Mouse (Mus musculus) MEL (cell line): ENCODE results near the gene Nwd2. TPM values are rescaled to one million over a fixed set of nuclear protein-coding genes. Genes with fewer than 3 reads are reported as not detected.

Source experiments
- DNase-seq: peaks from one replicate; pipeline ENCODE4 v3.0.0; 2011; ENCODE audit warnings: low read depth, low spot score
- H3K27ac ChIP-seq: 2 replicates; pipeline ENCODE4 v1.5.1; 2012; ENCODE audit warnings: low read depth, mild to moderate bottlenecking, control low read depth, low read length, moderate library complexity; ENCODE audit not compliant: control insufficient read depth
- H3K27me3 ChIP-seq, 2 experiments: fragments of 150-350 bp in 1 of 2; sonication (generic) in 1 of 2; 2 replicates each; pipeline ENCODE4 v1.6.1; 2012; ENCODE audit warnings: low read length in 2 of 2, mild to moderate bottlenecking in 2 of 2, improper control_type of control experiment in 1 of 2, moderate library complexity in 1 of 2; ENCODE audit not compliant: insufficient read depth in 2 of 2, control insufficient read depth in 1 of 2
- H3K36me3 ChIP-seq, 2 experiments: 2 replicates each; pipeline ENCODE4 v1.6.1; 2012 to 2014; ENCODE audit warnings: low read length in 2 of 2, improper control_type of control experiment in 1 of 2, inconsistent platforms in 1 of 2, mild to moderate bottlenecking in 1 of 2; ENCODE audit not compliant: insufficient read depth in 2 of 2, control insufficient read depth in 1 of 2
- H3K4me1 ChIP-seq, 2 experiments: fragments of 150-350 bp in 1 of 2; sonication (generic) in 1 of 2; 2 replicates each; pipeline ENCODE4 v1.6.1; 2012; ENCODE audit warnings: low read length in 2 of 2, improper control_type of control experiment in 1 of 2, mild to moderate bottlenecking in 1 of 2; ENCODE audit not compliant: insufficient read depth in 2 of 2, control insufficient read depth in 1 of 2
- H3K4me3 ChIP-seq, 2 experiments: fragments of 150-350 bp in 1 of 2; sonication (generic) in 1 of 2; 2 replicates each; pipeline ENCODE4 v1.5.1; 2012; ENCODE audit warnings: low read depth in 2 of 2, low read length in 2 of 2, mild to moderate bottlenecking in 2 of 2, moderate library complexity in 2 of 2, control low read depth in 1 of 2, improper control_type of control experiment in 1 of 2; ENCODE audit not compliant: control insufficient read depth in 1 of 2, insufficient read depth in 1 of 2
- H3K79me2 ChIP-seq: 2 replicates; pipeline ENCODE4 v1.6.1; 2012; ENCODE audit warnings: mild to moderate bottlenecking, low read length, moderate library complexity; ENCODE audit not compliant: control insufficient read depth, poor library complexity, insufficient read depth
- H3K9ac ChIP-seq: 2 replicates; pipeline ENCODE4 v1.6.1; 2012; ENCODE audit warnings: low read depth, mild to moderate bottlenecking, control low read depth, low read length, moderate library complexity; ENCODE audit not compliant: control insufficient read depth, poor library complexity, severe bottlenecking
- H3K9me3 ChIP-seq: fragments of 150-350 bp; sonication (generic); replicated peaks from 2 replicates; pipeline ENCODE4 v1.6.1; 2012; ENCODE audit warnings: mild to moderate bottlenecking, low read length, improper control_type of control experiment, moderate library complexity; ENCODE audit not compliant: insufficient read depth
- CHD1 ChIP-seq: IDR thresholded peaks from 2 replicates; pipeline ENCODE4 v1.6.1; 2012; ENCODE audit warnings: low read depth, mild to moderate bottlenecking, inconsistent platforms, low read length, improper control_type of control experiment
- CHD2 ChIP-seq: IDR thresholded peaks from 2 replicates; pipeline ENCODE4 v1.6.1; 2011; ENCODE audit warnings: low read length, improper control_type of control experiment
- CTCF ChIP-seq, 3 experiments: IDR thresholded peaks in 2 of 3; conservative IDR thresholded peaks in 1 of 3; 2 replicates each; pipeline ENCODE4 v1.5.1; 2011 to 2012; ENCODE audit warnings: low read length in 3 of 3, low read depth in 2 of 3, mild to moderate bottlenecking in 2 of 3, improper control_type of control experiment in 1 of 3, inconsistent platforms in 1 of 3, mixed read lengths in 1 of 3, moderate library complexity in 1 of 3; ENCODE audit not compliant: control insufficient read depth in 1 of 3, insufficient read depth in 1 of 3, poor library complexity in 1 of 3, severe bottlenecking in 1 of 3
- E2F4 ChIP-seq: IDR thresholded peaks from 2 replicates; pipeline ENCODE4 v1.6.1; 2011; ENCODE audit warnings: low read depth, low read length, improper control_type of control experiment, borderline replicate concordance
- EP300 ChIP-seq, 2 experiments: IDR thresholded peaks; 2 replicates each; pipeline ENCODE4 v1.6.1; 2011; ENCODE audit warnings: improper control_type of control experiment in 2 of 2, low read length in 2 of 2, low read depth in 1 of 2, mild to moderate bottlenecking in 1 of 2
- GATA1 ChIP-seq: IDR thresholded peaks from 2 replicates; pipeline ENCODE4 v1.6.1; 2011; ENCODE audit warnings: low read depth, low read length, improper control_type of control experiment
- MAX ChIP-seq: IDR thresholded peaks from 2 replicates; pipeline ENCODE4 v1.6.1; 2011; ENCODE audit warnings: low read length, improper control_type of control experiment
- MEF2A ChIP-seq: IDR thresholded peaks from 2 replicates; pipeline ENCODE4 v1.6.1; 2014; ENCODE audit warnings: low read depth, mild to moderate bottlenecking, inconsistent platforms, low read length, improper control_type of control experiment; ENCODE audit not compliant: poor library complexity, insufficient replicate concordance, severe bottlenecking; ENCODE audit errors: extremely low read depth
- MYB ChIP-seq: IDR thresholded peaks from 2 replicates; pipeline ENCODE4 v1.6.1; 2011; ENCODE audit warnings: mild to moderate bottlenecking, low read depth, low read length, improper control_type of control experiment
- NELFE ChIP-seq: IDR thresholded peaks from 2 replicates; pipeline ENCODE4 v1.6.1; 2011; ENCODE audit warnings: low read depth, low read length, improper control_type of control experiment
- NRF1 ChIP-seq: IDR thresholded peaks from 2 replicates; pipeline ENCODE4 v1.6.1; 2014; ENCODE audit warnings: low read depth, mild to moderate bottlenecking, inconsistent platforms, low read length, improper control_type of control experiment, moderate library complexity; ENCODE audit not compliant: poor library complexity, insufficient read depth, severe bottlenecking
- POLR2A ChIP-seq, 2 experiments: IDR thresholded peaks; 2 replicates each; pipeline ENCODE4 v1.6.1; 2011 to 2012; ENCODE audit warnings: low read length in 2 of 2, mild to moderate bottlenecking in 2 of 2, control low read depth in 1 of 2, improper control_type of control experiment in 1 of 2, low read depth in 1 of 2, moderate library complexity in 1 of 2; ENCODE audit not compliant: control insufficient read depth in 1 of 2, insufficient read depth in 1 of 2, poor library complexity in 1 of 2
- POLR2AphosphoS2 ChIP-seq: IDR thresholded peaks from 2 replicates; pipeline ENCODE4 v1.6.1; 2011; ENCODE audit warnings: low read length, improper control_type of control experiment
- POLR2AphosphoS5 ChIP-seq: IDR thresholded peaks from 2 replicates; pipeline ENCODE4 v1.6.1; 2012; ENCODE audit warnings: low read depth, borderline replicate concordance, mild to moderate bottlenecking, inconsistent platforms, low read length, moderate library complexity, mixed read lengths
- RAD21 ChIP-seq: IDR thresholded peaks from 2 replicates; pipeline ENCODE4 v1.6.1; 2011; ENCODE audit warnings: mild to moderate bottlenecking, low read depth, low read length, improper control_type of control experiment
- RCOR1 ChIP-seq: IDR thresholded peaks from 2 replicates; pipeline ENCODE4 v1.6.1; 2012; ENCODE audit warnings: low read depth, mild to moderate bottlenecking, inconsistent platforms, low read length, improper control_type of control experiment
- SMC3 ChIP-seq: IDR thresholded peaks from 2 replicates; pipeline ENCODE4 v1.6.1; 2011; ENCODE audit warnings: low read depth, low read length, improper control_type of control experiment
- TBP ChIP-seq: IDR thresholded peaks from 2 replicates; pipeline ENCODE4 v1.8.0; 2011; ENCODE audit warnings: low read depth, low read length, improper control_type of control experiment
- UBTF ChIP-seq: IDR thresholded peaks from 2 replicates; pipeline ENCODE4 v1.6.1; 2012; ENCODE audit warnings: low read depth, mild to moderate bottlenecking, inconsistent platforms, low read length, improper control_type of control experiment, moderate library complexity, borderline replicate concordance; ENCODE audit not compliant: insufficient read depth
- USF1 ChIP-seq: IDR thresholded peaks from 2 replicates; pipeline ENCODE4 v1.6.1; 2014; ENCODE audit warnings: low read depth, mild to moderate bottlenecking, inconsistent platforms, low read length, improper control_type of control experiment, moderate library complexity
- ZC3H11A ChIP-seq: IDR thresholded peaks from 2 replicates; pipeline ENCODE4 v1.6.1; 2012; ENCODE audit warnings: low read depth, mild to moderate bottlenecking, inconsistent platforms, low read length, improper control_type of control experiment
- ZNF384 ChIP-seq: IDR thresholded peaks from 2 replicates; pipeline ENCODE4 v1.6.1; 2012; ENCODE audit warnings: low read depth, mild to moderate bottlenecking, inconsistent platforms, low read length, improper control_type of control experiment
- polyA plus RNA-seq, 2 experiments: library from polyadenylated mRNA; stranded (reverse) in 1 of 2; unstranded in 1 of 2; fragments of >175 nt in 1 of 2; fragments of >200 nt in 1 of 2; gene quantifications; 2 replicates each; pipeline versions ENCODE4 v1.2.1 to v1.2.4; 2012; ENCODE audit warnings: low replicate concordance in 2 of 2, low read depth in 1 of 2; ENCODE audit not compliant: insufficient read length in 2 of 2, insufficient read depth in 1 of 2, missing spikeins in 1 of 2
- total RNA-seq: library from RNA; depleted of rRNA; stranded (reverse); fragments of 300-350 nt; gene quantifications from 2 replicates; pipeline ENCODE4 v1.2.3, GENCODE M21; 2012

Gene Nwd2
- total and polyA plus RNA-seq, 3 experiments, result not detected

DNA sequence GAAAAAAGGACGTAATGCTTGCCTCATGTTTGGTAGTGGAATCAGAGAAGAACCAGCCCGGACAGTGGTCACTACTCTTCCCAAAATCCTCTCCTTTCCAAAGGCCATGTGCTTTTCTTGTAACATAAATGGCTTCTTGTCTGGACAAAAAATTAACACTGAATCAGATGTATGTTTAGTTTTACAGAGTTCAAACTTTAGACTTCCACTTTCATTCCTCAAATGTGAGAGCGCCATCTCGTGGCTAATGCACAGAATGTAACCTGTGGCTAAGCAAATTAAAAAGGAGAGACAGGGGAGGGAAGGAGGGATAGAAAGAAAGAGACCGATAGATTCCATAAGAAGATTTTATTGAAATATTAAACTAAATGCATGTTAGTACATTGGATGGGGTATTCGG, 117.8 kb downstream of the Nwd2 start:
- Histone ChIP-seq H3K36me3 (no peaks in the 10 kb centered on the region), H3K4me1 (no peaks in the 10 kb centered on the region), H3K4me3 (no peak overlapping the region), H3K9me3 (no peaks in the 10 kb centered on the region), H3K27me3 (no peaks in the 10 kb centered on the region), H3K79me2 (no peaks in the 10 kb centered on the region), H3K9ac (no peak overlapping the region), H3K27ac (no peak overlapping the region)
- peak; percentile 54 for DNase-seq
- TF ChIP-seq CTCF (IDR thresholded peaks at IDR 0.05 in 2 of 3, conservative IDR thresholded peaks at IDR 0.05 in 1 of 3; ENCODE audit: control insufficient read depth in 1 of 3, insufficient read depth in 1 of 3, low read depth in 2 of 3, low read length in 3 of 3, poor library complexity in 1 of 3, severe bottlenecking in 1 of 3), result peak; percentile 44 to 72 (median 44)
- no peak for TF ChIP-seq ZNF384
- no peak for TF ChIP-seq UBTF
- peak; percentile 68 for TF ChIP-seq SMC3
- TF ChIP-seq RAD21, result peak; percentile 70
- peak; percentile 59 for TF ChIP-seq ZC3H11A

DNA sequence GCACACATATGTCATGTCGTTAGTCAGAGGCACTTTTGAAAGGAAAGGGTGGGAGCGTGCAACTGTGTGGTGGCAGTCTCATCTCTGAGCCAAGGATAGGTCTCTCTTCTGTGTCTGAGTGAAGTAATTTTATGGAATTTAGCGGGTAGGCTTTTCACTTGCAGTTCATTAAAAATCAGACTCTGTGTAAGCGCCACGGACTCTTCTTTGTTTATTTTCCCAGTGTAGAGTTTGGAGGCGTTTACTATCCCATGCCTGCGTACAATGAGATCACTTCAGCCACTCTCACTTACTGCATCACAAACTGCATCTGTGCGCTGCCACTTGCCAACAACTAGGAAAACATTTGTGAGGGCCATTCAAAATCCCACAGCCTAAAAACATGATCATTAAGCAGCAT, 118.6 kb downstream of the Nwd2 start:
- Histone ChIP-seq H3K9ac (no peak overlapping the region), H3K4me1 (no peaks in the 10 kb centered on the region), H3K4me3 (no peak overlapping the region), H3K36me3 (no peaks in the 10 kb centered on the region)
- DNase-seq, result no peak
- TF ChIP-seq E2F4 (no peak), NRF1 (no peak), GATA1 (no peak), POLR2AphosphoS2 (no peak), USF1 (no peak), MEF2A (no peak), RCOR1 (no peak), CHD1 (no peak), NELFE (no peak), RAD21 (no peak), CHD2 (no peak), MAX (no peak), TBP (no peak), EP300 (IDR thresholded peaks at IDR 0.05; ENCODE audit: low read depth in 1 of 2, low read length in 2 of 2) (no peak), UBTF (no peak), ZC3H11A (no peak), MYB (no peak), CTCF (IDR thresholded peaks at IDR 0.05 in 2 of 3, conservative IDR thresholded peaks at IDR 0.05 in 1 of 3; ENCODE audit: control insufficient read depth in 1 of 3, insufficient read depth in 1 of 3, low read depth in 2 of 3, low read length in 3 of 3, poor library complexity in 1 of 3, severe bottlenecking in 1 of 3) (no peak), POLR2AphosphoS5 (no peak), POLR2A (IDR thresholded peaks at IDR 0.05; ENCODE audit: control insufficient read depth in 1 of 2, insufficient read depth in 1 of 2, low read depth in 1 of 2, low read length in 2 of 2, poor library complexity in 1 of 2) (no peak)
- TF ChIP-seq, all 39 proteins: peak for 0
- Histone ChIP-seq H3K27me3 (no peaks in the 10 kb centered on the region), H3K9me3 (no peaks in the 10 kb centered on the region), H3K79me2 (no peaks in the 10 kb centered on the region), H3K27ac (no peak overlapping the region)
